Mouse (Mus musculus) MEL (cell line): Measurements from ENCODE around the gene Naa50. TPM values are rescaled to one million over a fixed set of nuclear protein-coding genes. Genes with fewer than 3 reads are reported as not detected.
A peak's percentile ranks its signal among the peaks of the same experiment; 100 is the strongest.

Experiments used
- DNase-seq: peaks from one replicate; pipeline ENCODE4 v3.0.0; 2011; ENCODE audit warnings: low read depth, low spot score
- H3K27ac ChIP-seq: 2 replicates; pipeline ENCODE4 v1.5.1; 2012; ENCODE audit warnings: low read depth, mild to moderate bottlenecking, control low read depth, low read length, moderate library complexity; ENCODE audit not compliant: control insufficient read depth
- H3K27me3 ChIP-seq, 2 experiments: fragments of 150-350 bp in 1 of 2; sonication (generic) in 1 of 2; 2 replicates each; pipeline ENCODE4 v1.6.1; 2012; ENCODE audit warnings: low read length in 2 of 2, mild to moderate bottlenecking in 2 of 2, improper control_type of control experiment in 1 of 2, moderate library complexity in 1 of 2; ENCODE audit not compliant: insufficient read depth in 2 of 2, control insufficient read depth in 1 of 2
- H3K36me3 ChIP-seq, 2 experiments: 2 replicates each; pipeline ENCODE4 v1.6.1; 2012 to 2014; ENCODE audit warnings: low read length in 2 of 2, improper control_type of control experiment in 1 of 2, inconsistent platforms in 1 of 2, mild to moderate bottlenecking in 1 of 2; ENCODE audit not compliant: insufficient read depth in 2 of 2, control insufficient read depth in 1 of 2
- H3K4me1 ChIP-seq, 2 experiments: fragments of 150-350 bp in 1 of 2; sonication (generic) in 1 of 2; 2 replicates each; pipeline ENCODE4 v1.6.1; 2012; ENCODE audit warnings: low read length in 2 of 2, improper control_type of control experiment in 1 of 2, mild to moderate bottlenecking in 1 of 2; ENCODE audit not compliant: insufficient read depth in 2 of 2, control insufficient read depth in 1 of 2
- H3K4me3 ChIP-seq, 2 experiments: fragments of 150-350 bp in 1 of 2; sonication (generic) in 1 of 2; 2 replicates each; pipeline ENCODE4 v1.5.1; 2012; ENCODE audit warnings: low read depth in 2 of 2, low read length in 2 of 2, mild to moderate bottlenecking in 2 of 2, moderate library complexity in 2 of 2, control low read depth in 1 of 2, improper control_type of control experiment in 1 of 2; ENCODE audit not compliant: control insufficient read depth in 1 of 2, insufficient read depth in 1 of 2
- H3K79me2 ChIP-seq: 2 replicates; pipeline ENCODE4 v1.6.1; 2012; ENCODE audit warnings: mild to moderate bottlenecking, low read length, moderate library complexity; ENCODE audit not compliant: control insufficient read depth, poor library complexity, insufficient read depth
- H3K9ac ChIP-seq: 2 replicates; pipeline ENCODE4 v1.6.1; 2012; ENCODE audit warnings: low read depth, mild to moderate bottlenecking, control low read depth, low read length, moderate library complexity; ENCODE audit not compliant: control insufficient read depth, poor library complexity, severe bottlenecking
- H3K9me3 ChIP-seq: fragments of 150-350 bp; sonication (generic); replicated peaks from 2 replicates; pipeline ENCODE4 v1.6.1; 2012; ENCODE audit warnings: mild to moderate bottlenecking, low read length, improper control_type of control experiment, moderate library complexity; ENCODE audit not compliant: insufficient read depth
- BHLHE40 ChIP-seq: IDR thresholded peaks from 2 replicates; pipeline ENCODE4 v1.6.1; 2012; ENCODE audit warnings: low read depth, mild to moderate bottlenecking, inconsistent platforms, low read length, improper control_type of control experiment, borderline replicate concordance
- CTCF ChIP-seq, 3 experiments: IDR thresholded peaks in 2 of 3; conservative IDR thresholded peaks in 1 of 3; 2 replicates each; pipeline ENCODE4 v1.5.1; 2011 to 2012; ENCODE audit warnings: low read length in 3 of 3, low read depth in 2 of 3, mild to moderate bottlenecking in 2 of 3, improper control_type of control experiment in 1 of 3, inconsistent platforms in 1 of 3, mixed read lengths in 1 of 3, moderate library complexity in 1 of 3; ENCODE audit not compliant: control insufficient read depth in 1 of 3, insufficient read depth in 1 of 3, poor library complexity in 1 of 3, severe bottlenecking in 1 of 3
- E2F4 ChIP-seq: IDR thresholded peaks from 2 replicates; pipeline ENCODE4 v1.6.1; 2011; ENCODE audit warnings: low read depth, low read length, improper control_type of control experiment, borderline replicate concordance
- ETS1 ChIP-seq: IDR thresholded peaks from 2 replicates; pipeline ENCODE4 v1.6.1; 2012; ENCODE audit warnings: low read depth, mild to moderate bottlenecking, inconsistent platforms, low read length, improper control_type of control experiment, moderate library complexity
- GATA1 ChIP-seq: IDR thresholded peaks from 2 replicates; pipeline ENCODE4 v1.6.1; 2011; ENCODE audit warnings: low read depth, low read length, improper control_type of control experiment
- JUND ChIP-seq: IDR thresholded peaks from 2 replicates; pipeline ENCODE4 v1.6.1; 2011; ENCODE audit warnings: low read depth, mild to moderate bottlenecking, improper control_type of control experiment, low read length
- MAX ChIP-seq: IDR thresholded peaks from 2 replicates; pipeline ENCODE4 v1.6.1; 2011; ENCODE audit warnings: low read length, improper control_type of control experiment
- MEF2A ChIP-seq: IDR thresholded peaks from 2 replicates; pipeline ENCODE4 v1.6.1; 2014; ENCODE audit warnings: low read depth, mild to moderate bottlenecking, inconsistent platforms, low read length, improper control_type of control experiment; ENCODE audit not compliant: poor library complexity, insufficient replicate concordance, severe bottlenecking; ENCODE audit errors: extremely low read depth
- MYC ChIP-seq: IDR thresholded peaks from 2 replicates; pipeline ENCODE4 v1.6.1; 2011; ENCODE audit warnings: low read depth, mild to moderate bottlenecking, low read length, improper control_type of control experiment, moderate library complexity
- POLR2AphosphoS2 ChIP-seq: IDR thresholded peaks from 2 replicates; pipeline ENCODE4 v1.6.1; 2011; ENCODE audit warnings: low read length, improper control_type of control experiment
- RAD21 ChIP-seq: IDR thresholded peaks from 2 replicates; pipeline ENCODE4 v1.6.1; 2011; ENCODE audit warnings: mild to moderate bottlenecking, low read depth, low read length, improper control_type of control experiment
- SMC3 ChIP-seq: IDR thresholded peaks from 2 replicates; pipeline ENCODE4 v1.6.1; 2011; ENCODE audit warnings: low read depth, low read length, improper control_type of control experiment
- TAL1 ChIP-seq: IDR thresholded peaks from 2 replicates; pipeline ENCODE4 v1.6.1; 2012; ENCODE audit warnings: mild to moderate bottlenecking, inconsistent platforms, low read length, moderate library complexity, mixed read lengths
- TBP ChIP-seq: IDR thresholded peaks from 2 replicates; pipeline ENCODE4 v1.8.0; 2011; ENCODE audit warnings: low read depth, low read length, improper control_type of control experiment
- UBTF ChIP-seq: IDR thresholded peaks from 2 replicates; pipeline ENCODE4 v1.6.1; 2012; ENCODE audit warnings: low read depth, mild to moderate bottlenecking, inconsistent platforms, low read length, improper control_type of control experiment, moderate library complexity, borderline replicate concordance; ENCODE audit not compliant: insufficient read depth
- USF1 ChIP-seq: IDR thresholded peaks from 2 replicates; pipeline ENCODE4 v1.6.1; 2014; ENCODE audit warnings: low read depth, mild to moderate bottlenecking, inconsistent platforms, low read length, improper control_type of control experiment, moderate library complexity
- ZNF384 ChIP-seq: IDR thresholded peaks from 2 replicates; pipeline ENCODE4 v1.6.1; 2012; ENCODE audit warnings: low read depth, mild to moderate bottlenecking, inconsistent platforms, low read length, improper control_type of control experiment
- polyA plus RNA-seq, 2 experiments: library from polyadenylated mRNA; stranded (reverse) in 1 of 2; unstranded in 1 of 2; fragments of >175 nt in 1 of 2; fragments of >200 nt in 1 of 2; gene quantifications; 2 replicates each; pipeline versions ENCODE4 v1.2.1 to v1.2.4; 2012; ENCODE audit warnings: low replicate concordance in 2 of 2, low read depth in 1 of 2; ENCODE audit not compliant: insufficient read length in 2 of 2, insufficient read depth in 1 of 2, missing spikeins in 1 of 2
- total RNA-seq: library from RNA; depleted of rRNA; stranded (reverse); fragments of 300-350 nt; gene quantifications from 2 replicates; pipeline ENCODE4 v1.2.3, GENCODE M21; 2012

Naa50 gene
- total and polyA plus RNA-seq, 3 experiments, result 52.1 to 204 (median 90.4) TPM

- Histone ChIP-seq H3K4me1 (peaks cover 5 to 23% of the 10 kb centered on the region in 2 experiments; a peak in 3 of 4 replicates), H3K36me3 (peaks cover 9 to 47% of the 10 kb centered on the region in 2 experiments), H3K27me3 (no peaks in the 10 kb centered on the region), H3K4me3 (no peak overlapping the region), H3K27ac (no peak overlapping the region), H3K9me3 (no peaks in the 10 kb centered on the region), H3K79me2 (peaks cover 59% of the 10 kb centered on the region)
- DNase-seq, result no peak
- TF ChIP-seq POLR2AphosphoS2, result 0 out of 2 replicates have a peak, but pooled peaks have one; percentile 15
- no peak for TF ChIP-seq JUND
- TF ChIP-seq RAD21, result peak; percentile 16; the same call in 1 of the 2 replicates
- no peak for TF ChIP-seq ETS1
- peak in 1 of 3 experiments; percentile 33; a peak in 2 of 6 replicates for TF ChIP-seq CTCF (IDR thresholded peaks at IDR 0.05 in 2 of 3, conservative IDR thresholded peaks at IDR 0.05 in 1 of 3; ENCODE audit: control insufficient read depth in 1 of 3, insufficient read depth in 1 of 3, low read depth in 2 of 3, low read length in 3 of 3, poor library complexity in 1 of 3, severe bottlenecking in 1 of 3)
- TF ChIP-seq, all 39 proteins: peak for 3
- no peak overlapping the region for H3K9ac ChIP-seq
Observed at GRCm38 (mm10) chr16:44149002-44149767, 9.6 kb downstream of the Naa50 start.

- Histone ChIP-seq H3K79me2 (peaks cover 27% of the 10 kb centered on the region), H3K27me3 (no peaks in the 10 kb centered on the region), H3K9me3 (no peaks in the 10 kb centered on the region), H3K36me3 (peaks cover 34 to 39% of the 10 kb centered on the region in 2 experiments), H3K4me3 (no peak overlapping the region), H3K27ac (no peak overlapping the region), H3K9ac (no peak overlapping the region), H3K4me1 (peaks cover 7 to 29% of the 10 kb centered on the region in 2 experiments; a peak in 3 of 4 replicates)
- TF ChIP-seq TBP (no peak), BHLHE40 (no peak), SMC3 (no peak), MEF2A (no peak), TAL1 (no peak), GATA1 (no peak), ZNF384 (peak; percentile 25; the same call in 1 of the 2 replicates), USF1 (no peak), UBTF (no peak), E2F4 (no peak), MAX (no peak), CTCF (IDR thresholded peaks at IDR 0.05 in 2 of 3, conservative IDR thresholded peaks at IDR 0.05 in 1 of 3; ENCODE audit: control insufficient read depth in 1 of 3, insufficient read depth in 1 of 3, low read depth in 2 of 3, low read length in 3 of 3, poor library complexity in 1 of 3, severe bottlenecking in 1 of 3) (peak; percentile 15 to 23 (median 21); a peak in 4 of 6 replicates), POLR2AphosphoS2 (no peak), MYC (no peak), JUND (no peak)
- DNase-seq, result no peak
Observed at GRCm38 (mm10) chr16:44154497-44155057, 14.9 kb downstream of the Naa50 start.
